Mouse (Mus musculus) heart, postnatal 36 days (tissue): ENCODE results near the gene Kif3c. TPM values are rescaled to one million over a fixed set of nuclear protein-coding genes. Genes with fewer than 3 reads are reported as not detected.

Source experiments
- DNase-seq, 2 experiments: peaks; one replicate each; pipeline ENCODE4 v3.0.0; 2021 to 2022
- intact Hi-C: fragments of 180-260 bp; cut with DNase I; formaldehyde crosslinking; loops from one replicate; pipeline ENCODE4 v1.15.1; 2025
- total RNA-seq, 2 experiments: library from RNA; stranded (reverse); gene quantifications; 2 replicates each; pipeline ENCODE4 v1.2.3; 2021

Kif3c gene
- total RNA-seq, 2 experiments from 2014 or later: 4.4 to 5.3 TPM

- intact Hi-C loops: no loop called here
- DNase-seq: no peak
Observed at GRCm38 (mm10) chr12:3414956-3415355, 50.0 kb downstream of the Kif3c start.

- DNase-seq: no peak
- intact Hi-C loops: no loop called here
Observed at GRCm38 (mm10) chr12:3418761-3419160, 53.8 kb downstream of the Kif3c start.

DNA sequence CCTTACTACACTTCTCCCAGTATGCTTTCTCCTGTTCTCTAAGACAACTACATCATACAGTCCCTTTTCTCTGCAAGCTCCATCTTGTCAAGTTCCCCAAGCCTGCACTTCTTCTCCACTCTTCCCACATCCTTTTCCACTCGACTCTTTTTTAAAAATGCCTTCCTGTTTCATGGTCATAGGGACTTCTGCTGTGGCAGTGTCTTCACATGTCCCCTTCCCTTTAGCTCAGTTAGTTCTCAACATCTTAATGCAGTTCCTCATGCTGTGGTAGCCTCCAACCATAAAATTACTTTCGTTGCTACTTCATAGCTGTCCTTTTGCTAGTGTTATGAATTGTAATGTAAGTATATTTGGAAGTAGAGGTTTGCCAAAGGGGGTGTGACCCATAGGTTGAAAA is 55.6 kb downstream of the Kif3c start:
- DNase-seq: no peak
- intact Hi-C loops: loop anchor here (10.0 kb wide), 1 partner anchor 1494 kb away; the partner anchor contains the start of gene Atad2b

- intact Hi-C loops: loop anchor here (10.0 kb wide), 1 partner anchor 1492 kb away; the partner anchor contains the start of gene Atad2b
- no peak for DNase-seq
Observed at GRCm38 (mm10) chr12:3422786-3423185, 57.9 kb downstream of the Kif3c start.

DNA sequence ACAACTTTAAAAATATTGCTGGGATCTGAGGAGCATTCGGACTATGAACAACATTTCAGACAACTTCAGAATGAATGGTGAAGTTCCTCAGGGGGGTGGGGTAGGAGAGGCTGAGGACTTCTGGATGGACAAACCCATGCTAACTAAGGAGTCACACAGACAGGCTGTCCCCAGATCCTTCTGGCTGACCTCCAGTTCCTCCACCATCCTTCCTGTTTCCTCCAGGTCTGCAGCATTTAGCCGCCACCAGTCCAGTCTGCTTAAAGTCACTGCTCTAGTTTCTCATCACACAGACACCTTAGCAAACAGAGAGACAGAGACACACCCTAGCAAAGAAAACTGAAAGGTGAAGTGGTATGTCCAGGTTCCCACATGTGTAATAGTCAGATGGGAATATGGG is 59.2 kb downstream of the Kif3c start:
- intact Hi-C loops: loop anchor here (10.0 kb wide), 1 partner anchor 1491 kb away; the partner anchor contains the start of gene Atad2b
- peak in 1 of 2 experiments; percentile 10 for DNase-seq

DNA sequence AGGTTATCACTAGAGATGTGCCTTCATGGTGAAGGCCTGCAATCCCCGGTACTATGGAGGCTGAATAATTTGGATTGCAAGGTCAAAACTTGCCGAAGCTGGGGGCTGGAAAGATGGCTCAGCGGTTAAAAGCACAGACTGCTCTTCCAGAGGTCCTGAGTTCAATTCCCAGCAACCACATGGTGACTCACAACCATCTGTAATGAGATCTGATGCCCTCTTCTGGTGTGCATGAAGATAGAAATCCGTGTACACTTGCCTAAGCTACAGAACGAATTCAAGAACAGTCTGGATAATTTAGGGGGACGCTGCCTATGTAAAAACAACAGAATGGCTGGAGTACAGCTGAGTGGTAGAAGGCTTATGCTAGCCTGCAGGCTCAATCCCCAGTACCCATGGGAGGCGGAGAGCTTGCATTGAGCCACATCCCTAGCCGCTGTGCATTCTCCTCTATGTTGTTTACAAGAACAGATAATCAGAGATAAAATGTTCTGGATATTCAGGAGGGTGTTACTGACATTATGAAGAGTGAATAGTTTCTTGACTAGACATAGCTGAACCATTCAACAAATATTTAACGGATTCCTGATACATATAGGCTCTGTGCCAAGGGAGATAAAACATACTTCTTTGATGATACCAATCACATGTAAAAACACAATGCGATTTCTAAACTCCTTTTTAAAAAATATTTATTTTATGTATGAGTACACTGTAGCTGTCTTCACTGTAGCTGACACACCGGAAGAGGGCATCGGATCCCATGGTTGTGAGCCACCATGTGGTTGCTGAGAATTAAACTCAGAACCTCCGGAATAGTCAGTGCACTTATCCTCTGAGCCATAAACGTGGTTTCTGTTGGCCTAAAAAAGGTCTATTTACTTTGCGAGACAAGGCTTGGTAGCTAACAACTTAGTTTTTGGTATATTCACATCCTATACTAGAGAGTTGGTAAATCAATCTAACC is 60.7 kb downstream of the Kif3c start:
- DNase-seq: peak in 1 of 2 experiments; percentile 24
- intact Hi-C loops: loop anchor here (2.0 to 10.0 kb wide), 5 partner anchors 61 to 1489 kb away; partner anchors contain the start of genes Atad2b, Dtnb, Kif3c and Rab10

- intact Hi-C loops: loop anchor here (2.0 to 10.0 kb wide), 5 partner anchors 62 to 1488 kb away; partner anchors contain the start of genes Atad2b, Dtnb, Kif3c and Rab10
- peak; percentile 97 to 98 for DNase-seq
Observed at GRCm38 (mm10) chr12:3426530-3427034, 61.6 kb downstream of the Kif3c start, which contains the start of gene Asxl2. Gene Asxl2 (plus strand): TSS chr12:3426857.

GRCm38 (mm10) chr12:3427067-3427889 is 62.3 kb downstream of the Kif3c start:
- peak; percentile 70 to 86 for DNase-seq
- intact Hi-C loops: loop anchor here (2.0 to 10.0 kb wide), 5 partner anchors 62 to 1488 kb away; partner anchors contain the start of genes Atad2b, Dtnb, Kif3c and Rab10

DNA sequence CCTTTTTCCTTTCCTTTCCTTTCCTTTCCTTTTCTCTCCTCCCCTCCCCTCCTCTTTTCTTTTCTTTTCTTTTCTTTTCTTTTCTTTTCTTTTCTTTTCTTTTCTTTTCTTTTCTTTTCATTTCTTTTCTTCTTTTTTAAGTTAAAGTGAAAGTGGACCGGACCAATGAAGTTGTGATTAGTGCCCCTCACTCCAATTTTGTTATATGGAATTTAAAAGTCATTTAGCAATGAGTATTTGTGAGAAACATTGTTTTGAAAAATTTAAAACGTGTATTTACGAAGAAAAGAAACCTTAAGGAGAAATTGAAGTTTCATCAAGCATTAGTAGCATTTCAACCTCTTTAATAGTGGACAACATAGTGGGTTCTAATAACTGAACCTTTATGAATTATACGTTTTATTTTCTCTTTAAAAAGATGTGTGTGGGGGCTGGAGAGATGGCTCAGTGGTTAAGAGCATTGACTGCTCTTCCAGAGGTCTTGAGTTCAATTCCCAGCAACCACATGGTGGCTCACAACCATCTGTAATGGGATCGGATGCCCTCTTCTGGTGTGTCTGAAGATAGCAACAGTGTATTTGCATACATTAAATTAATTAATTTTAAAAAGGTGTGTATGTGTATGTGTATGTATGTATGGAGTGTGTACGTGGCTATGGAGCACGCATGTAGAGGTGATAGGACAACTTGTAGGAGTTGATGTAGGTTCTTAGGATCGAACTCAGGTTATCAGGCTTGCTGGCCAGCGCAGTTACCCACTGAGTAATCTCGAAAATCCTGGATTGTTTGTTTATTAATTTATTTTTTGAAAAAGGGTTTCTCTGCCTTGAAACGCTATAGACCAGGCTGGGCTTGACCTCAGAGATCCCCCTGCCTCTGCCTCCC is 63.2 kb downstream of the Kif3c start:
- intact Hi-C loops: loop anchor here (2.0 to 10.0 kb wide), 5 partner anchors 63 to 1487 kb away; partner anchors contain the start of genes Atad2b, Dtnb, Kif3c and Rab10
- no peak for DNase-seq

DNA sequence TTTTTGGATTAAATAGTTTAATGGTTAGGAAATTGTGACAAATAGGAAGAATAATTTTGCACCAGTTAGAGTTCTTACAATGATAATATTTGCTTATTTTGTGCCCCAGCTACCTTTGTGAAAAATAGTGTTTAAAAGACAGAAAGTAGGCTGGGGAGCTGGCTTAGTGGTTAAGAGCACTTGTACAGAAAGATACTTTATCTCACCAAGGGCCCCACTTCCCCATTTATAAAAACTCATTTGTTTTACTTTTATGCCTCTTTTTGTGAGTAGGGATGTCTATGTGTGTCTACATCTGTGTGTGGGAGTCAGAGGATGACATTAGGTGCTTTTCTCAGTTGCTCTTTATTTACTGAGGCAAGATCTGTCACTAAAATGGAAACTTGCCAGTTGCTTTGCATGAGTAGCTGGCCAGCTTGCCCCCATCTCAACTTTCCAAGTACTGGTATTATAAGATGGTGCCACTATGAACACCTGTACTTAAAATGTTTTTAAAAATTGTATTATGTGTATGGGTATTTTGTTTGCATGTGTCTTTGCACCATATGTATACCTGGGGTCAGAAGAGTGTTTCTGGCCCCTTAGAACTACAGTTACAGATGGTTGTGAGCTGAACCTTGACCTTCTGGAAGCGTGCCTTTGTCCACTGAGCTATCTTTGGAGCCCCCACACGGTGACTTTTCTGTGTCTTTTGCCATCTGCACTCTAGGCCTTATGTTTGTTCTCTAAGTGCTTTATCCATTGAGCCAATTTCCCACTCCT is 64.9 kb downstream of the Kif3c start:
- intact Hi-C loops: loop anchor here (5.0 to 10.0 kb wide), 2 partner anchors 142 to 1485 kb away; partner anchors contain the start of genes Atad2b and Dtnb
- no peak for DNase-seq

- intact Hi-C loops: no loop called here
- no peak for DNase-seq
Observed at GRCm38 (mm10) chr12:3430443-3430753, 65.5 kb downstream of the Kif3c start.

- intact Hi-C loops: no loop called here
- no peak for DNase-seq
Observed at GRCm38 (mm10) chr12:3430985-3431384, 66.1 kb downstream of the Kif3c start.

GRCm38 (mm10) chr12:3433736-3434135 is 68.8 kb downstream of the Kif3c start:
- DNase-seq: no peak
- intact Hi-C loops: no loop called here

GRCm38 (mm10) chr12:3436446-3436845 is 71.5 kb downstream of the Kif3c start:
- intact Hi-C loops: loop anchor here (5.0 kb wide), 1 partner anchor 206 kb away; no protein-coding TSS in a partner anchor
- DNase-seq: no peak

- no peak for DNase-seq
- intact Hi-C loops: loop anchor here (5.0 kb wide), 1 partner anchor 204 kb away; no protein-coding TSS in a partner anchor
Observed at GRCm38 (mm10) chr12:3437815-3438214, 72.9 kb downstream of the Kif3c start.

DNA sequence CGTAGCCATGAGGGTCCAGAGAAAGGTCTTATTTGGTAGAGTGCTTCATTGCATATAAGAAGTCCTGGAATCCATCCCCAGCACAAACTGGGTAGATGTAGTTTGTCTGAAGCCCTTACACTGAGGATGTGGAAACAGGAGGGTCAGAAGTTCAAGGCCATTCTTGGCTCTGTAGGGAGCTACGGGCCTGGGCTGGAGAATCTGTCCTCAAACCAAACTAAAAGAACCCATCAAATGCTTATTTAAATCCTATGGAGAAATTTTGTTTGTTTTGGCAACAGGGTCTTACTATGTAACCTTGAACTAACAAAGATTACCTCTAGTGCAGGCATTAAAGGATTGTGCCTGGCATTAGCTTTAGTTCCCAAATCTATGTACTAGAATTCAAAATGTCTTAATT is 76.0 kb downstream of the Kif3c start:
- intact Hi-C loops: no loop called here
- DNase-seq: no peak

DNA sequence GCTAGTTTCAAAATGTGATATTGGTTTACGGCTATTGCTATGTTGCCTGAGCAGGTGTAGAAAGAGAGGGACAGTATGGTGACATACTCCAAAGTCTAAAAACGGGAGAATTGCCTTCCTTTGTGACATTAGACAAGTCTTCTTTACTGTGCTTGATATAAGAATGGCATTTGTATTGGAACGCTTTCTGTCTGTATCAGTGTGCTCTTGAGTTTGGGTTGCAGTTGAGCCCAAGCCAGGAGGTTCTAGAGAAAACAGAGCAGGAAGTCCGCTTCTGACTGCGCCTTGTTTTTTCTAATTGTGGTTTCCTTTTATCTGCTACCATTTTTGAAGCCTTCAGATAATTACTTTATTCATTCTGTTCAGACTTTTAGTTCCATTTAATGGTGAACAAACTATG is 76.4 kb downstream of the Kif3c start:
- DNase-seq: no peak
- intact Hi-C loops: no loop called here

DNA sequence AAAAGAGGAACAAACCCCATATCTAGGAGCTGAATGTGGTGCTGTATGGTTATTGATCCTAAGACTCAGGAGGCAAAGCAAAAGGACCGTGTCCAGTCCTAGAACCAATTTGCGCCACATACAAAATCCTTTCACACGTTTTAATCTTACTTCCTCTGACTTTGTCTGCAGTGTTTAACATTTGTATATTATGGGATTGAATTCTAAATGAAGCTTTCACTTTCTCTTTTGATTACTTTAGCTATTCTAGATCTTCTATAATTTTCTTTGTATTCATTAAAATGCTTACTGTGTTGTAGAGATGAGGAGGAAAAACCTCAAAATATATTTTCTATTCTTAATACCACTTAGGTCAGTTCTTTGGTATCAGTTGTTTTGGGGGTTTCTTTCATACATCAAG is 88.6 kb downstream of the Kif3c start:
- DNase-seq: no peak
- intact Hi-C loops: no loop called here
